Mouse (Mus musculus) heart, embryonic 13.5 days (tissue): ENCODE measurements around the gene Atp5e. TPM values are rescaled to one million over a fixed set of nuclear protein-coding genes. Genes with fewer than 3 reads are reported as not detected.

Experiments used
- ATAC-seq: fragments of 200-750 bp; cut with Nextera tagmentation; 2 replicates; pipeline ENCODE4 v1.8.0; 2017; ENCODE audit warnings: moderate TSS enrichment; ENCODE audit not compliant: insufficient number of reproducible peaks, low FRiP score, low TSS enrichment; ENCODE audit errors: extremely low read depth
- H3K27ac ChIP-seq: fragments of 300-500 bp; sonication (generic); replicated peaks from 2 replicates; pipeline ENCODE4 v1.5.1; 2015; ENCODE audit warnings: moderate library complexity, mild to moderate bottlenecking, inconsistent platforms
- H3K27me3 ChIP-seq: fragments of 300-500 bp; sonication (generic); replicated peaks from 2 replicates; pipeline ENCODE4 v1.6.1; 2015; ENCODE audit warnings: mild to moderate bottlenecking, inconsistent platforms
- H3K36me3 ChIP-seq: fragments of 300-500 bp; sonication (generic); 2 replicates; pipeline ENCODE4 v1.6.1; 2015; ENCODE audit warnings: mild to moderate bottlenecking, inconsistent platforms
- H3K4me1 ChIP-seq: fragments of 300-500 bp; sonication (generic); 2 replicates; pipeline ENCODE4 v1.6.1; 2015; ENCODE audit warnings: inconsistent platforms
- H3K4me2 ChIP-seq: fragments of 300-500 bp; sonication (generic); 2 replicates; pipeline ENCODE4 v1.6.1; 2015; ENCODE audit warnings: inconsistent platforms, mild to moderate bottlenecking, moderate library complexity
- H3K4me3 ChIP-seq: fragments of 300-500 bp; sonication (generic); 2 replicates; pipeline ENCODE4 v1.5.1; 2015; ENCODE audit warnings: moderate library complexity, mild to moderate bottlenecking, inconsistent platforms
- H3K9ac ChIP-seq: fragments of 300-500 bp; sonication (generic); 2 replicates; pipeline ENCODE4 v1.6.1; 2015; ENCODE audit warnings: inconsistent platforms, mild to moderate bottlenecking, moderate library complexity
- H3K9me3 ChIP-seq: fragments of 300-500 bp; sonication (generic); 2 replicates; pipeline ENCODE4 v1.6.1; 2016; ENCODE audit warnings: inconsistent platforms
- WGBS: fragments of 180-500 bp; shearing (Covaris S2); methylation state at CpG from one replicate; pipeline ENCODE4 v1.1.7; 2015; ENCODE audit warnings: mixed read lengths; 5-methylcytosine and 5-hydroxymethylcytosine counted together
- polyA plus RNA-seq: library from polyadenylated mRNA; unstranded; fragments of >200 nt; fragmentation: Nextera tagmentation; extraction: Ambion mirVana; gene quantifications from 2 replicates; pipeline ENCODE4 v1.2.1, GENCODE M21; 2015

Atp5e gene
- polyA plus RNA-seq = 1,102 and 1,120 TPM in 2 replicates

GRCm38 (mm10) chr2:174463789-174464523 is at the start of gene Atp5e:
TSS of gene Atp5e (minus strand) at chr2:174464105.
- H3K4me3 ChIP-seq = peak within 1 kb of the TSS; percentile 73
- H3K4me2 ChIP-seq = peak within 1 kb of the TSS; percentile 84
- peaks cover 73% of the 10 kb centered on the region for H3K36me3 ChIP-seq
- no peaks in the 10 kb centered on the region for H3K27me3 ChIP-seq
- peaks cover 10% of the 10 kb centered on the region for H3K4me1 ChIP-seq
- peak within 1 kb of the TSS; percentile 79 for H3K27ac ChIP-seq
- peak; percentile 99 for ATAC-seq
- WGBS = 2% methylated on average over 48 of the region's 48 CpGs
- H3K9ac ChIP-seq = peak within 1 kb of the TSS; percentile 88
- H3K9me3 ChIP-seq = no peaks in the 10 kb centered on the region

- H3K36me3 ChIP-seq = no peaks in the 10 kb centered on the region
- H3K9me3 ChIP-seq = no peaks in the 10 kb centered on the region
- WGBS = 83% methylated on average over 8 of the region's 8 CpGs
- H3K4me1 ChIP-seq = no peaks in the 10 kb centered on the region
- H3K27me3 ChIP-seq = no peaks in the 10 kb centered on the region
- H3K9ac ChIP-seq = no peak overlapping the region
- ATAC-seq = no peak
- no peak overlapping the region for H3K4me3 ChIP-seq
- H3K27ac ChIP-seq = no peak overlapping the region
- no peak overlapping the region for H3K4me2 ChIP-seq
Observed at GRCm38 (mm10) chr2:174509825-174510224, 45.9 kb upstream of the Atp5e start.

GRCm38 (mm10) chr2:174507998-174508397 is 44.1 kb upstream of the Atp5e start:
- no peak for ATAC-seq
- peaks cover 4% of the 10 kb centered on the region; the same call in 1 of the 2 replicates for H3K4me1 ChIP-seq
- H3K27ac ChIP-seq = no peak overlapping the region
- no peaks in the 10 kb centered on the region for H3K36me3 ChIP-seq
- H3K4me3 ChIP-seq = no peak overlapping the region
- H3K4me2 ChIP-seq = no peak overlapping the region
- H3K27me3 ChIP-seq = no peaks in the 10 kb centered on the region
- H3K9me3 ChIP-seq = no peaks in the 10 kb centered on the region
- WGBS = 80% methylated on average over 4 of the region's 4 CpGs
- no peak overlapping the region for H3K9ac ChIP-seq

- Histone ChIP-seq H3K4me3 (peak overlapping the region; percentile 13; the same call in 1 of the 2 replicates), H3K9ac (no peak overlapping the region), H3K27me3 (no peaks in the 10 kb centered on the region), H3K4me2 (peak overlapping the region; percentile 52), H3K36me3 (no peaks in the 10 kb centered on the region), H3K27ac (no peak overlapping the region), H3K9me3 (no peaks in the 10 kb centered on the region), H3K4me1 (peaks cover 12% of the 10 kb centered on the region)
- ATAC-seq = no peak; the same call in 1 of the 2 replicates
- 55% methylated on average over 25 of the region's 25 CpGs for WGBS
Observed at GRCm38 (mm10) chr2:174502831-174503460, 39.0 kb upstream of the Atp5e start.

GRCm38 (mm10) chr2:174502321-174502720 is 38.4 kb upstream of the Atp5e start:
- Histone ChIP-seq H3K27ac (no peak overlapping the region), H3K9me3 (no peaks in the 10 kb centered on the region), H3K4me1 (peaks cover 12% of the 10 kb centered on the region), H3K9ac (no peak overlapping the region), H3K27me3 (no peaks in the 10 kb centered on the region), H3K4me2 (peak overlapping the region; percentile 52), H3K4me3 (no peak overlapping the region), H3K36me3 (no peaks in the 10 kb centered on the region)
- ATAC-seq = no peak
- 43% methylated on average over 5 of the region's 5 CpGs for WGBS

GRCm38 (mm10) chr2:174501517-174501916 is 37.6 kb upstream of the Atp5e start:
- no peak for ATAC-seq

GRCm38 (mm10) chr2:174500814-174501503 is 37.1 kb upstream of the Atp5e start:
- no peaks in the 10 kb centered on the region for H3K27me3 ChIP-seq
- no peaks in the 10 kb centered on the region for H3K36me3 ChIP-seq
- H3K4me3 ChIP-seq = no peak overlapping the region
- ATAC-seq = no peak
- WGBS = 86% methylated on average over 14 of the region's 14 CpGs
- peaks cover 12% of the 10 kb centered on the region for H3K4me1 ChIP-seq
- H3K9me3 ChIP-seq = no peaks in the 10 kb centered on the region
- H3K27ac ChIP-seq = no peak overlapping the region
- no peak overlapping the region for H3K4me2 ChIP-seq
- no peak overlapping the region for H3K9ac ChIP-seq

More at GRCm38 (mm10) chr2:174501517-174501916, 37.6 kb upstream of the Atp5e start:
- H3K4me3 ChIP-seq = no peak overlapping the region
- H3K9ac ChIP-seq = no peak overlapping the region
- H3K36me3 ChIP-seq = no peaks in the 10 kb centered on the region
- H3K27ac ChIP-seq = no peak overlapping the region
- no peak overlapping the region for H3K4me2 ChIP-seq
- no peaks in the 10 kb centered on the region for H3K9me3 ChIP-seq
- WGBS = 81% methylated on average over 8 of the region's 8 CpGs
- H3K4me1 ChIP-seq = peaks cover 12% of the 10 kb centered on the region
- H3K27me3 ChIP-seq = no peaks in the 10 kb centered on the region

- H3K36me3 ChIP-seq = no peaks in the 10 kb centered on the region
- H3K9ac ChIP-seq = no peak overlapping the region
- H3K27me3 ChIP-seq = no peaks in the 10 kb centered on the region
- H3K27ac ChIP-seq = no peak overlapping the region
- WGBS = 50% methylated on average over 2 of the region's 2 CpGs
- H3K4me1 ChIP-seq = no peaks in the 10 kb centered on the region
- no peaks in the 10 kb centered on the region; the same call in 1 of the 2 replicates for H3K9me3 ChIP-seq
- no peak overlapping the region for H3K4me2 ChIP-seq
- no peak for ATAC-seq
- H3K4me3 ChIP-seq = no peak overlapping the region
Observed at GRCm38 (mm10) chr2:174492858-174493257, 29.0 kb upstream of the Atp5e start.

GRCm38 (mm10) chr2:174487005-174487404 is 23.1 kb upstream of the Atp5e start:
- no peak overlapping the region for H3K27ac ChIP-seq
- H3K4me2 ChIP-seq = no peak overlapping the region
- H3K9ac ChIP-seq = no peak overlapping the region
- H3K9me3 ChIP-seq = no peaks in the 10 kb centered on the region
- H3K36me3 ChIP-seq = no peaks in the 10 kb centered on the region
- no peak overlapping the region for H3K4me3 ChIP-seq
- H3K27me3 ChIP-seq = no peaks in the 10 kb centered on the region
- ATAC-seq = no peak
- H3K4me1 ChIP-seq = no peaks in the 10 kb centered on the region
- WGBS = 77% methylated on average over 5 of the region's 5 CpGs

GRCm38 (mm10) chr2:174478746-174479145 is 14.8 kb upstream of the Atp5e start:
- 68% methylated on average over 5 of the region's 5 CpGs for WGBS
- Histone ChIP-seq H3K27me3 (no peaks in the 10 kb centered on the region), H3K36me3 (no peaks in the 10 kb centered on the region), H3K4me3 (no peak overlapping the region), H3K27ac (no peak overlapping the region), H3K4me1 (no peaks in the 10 kb centered on the region), H3K9ac (no peak overlapping the region), H3K4me2 (no peak overlapping the region), H3K9me3 (no peaks in the 10 kb centered on the region)
- ATAC-seq = no peak

GRCm38 (mm10) chr2:174477543-174478319 is 13.8 kb upstream of the Atp5e start:
- no peaks in the 10 kb centered on the region for H3K27me3 ChIP-seq
- ATAC-seq = no peak
- H3K9ac ChIP-seq = no peak overlapping the region
- H3K4me1 ChIP-seq = peaks cover 4% of the 10 kb centered on the region
- WGBS = 58% methylated on average over 3 of the region's 3 CpGs
- no peaks in the 10 kb centered on the region for H3K9me3 ChIP-seq
- no peak overlapping the region for H3K4me2 ChIP-seq
- H3K4me3 ChIP-seq = no peak overlapping the region
- no peak overlapping the region for H3K27ac ChIP-seq
- H3K36me3 ChIP-seq = no peaks in the 10 kb centered on the region
